ENCODE assay signal across 16 mouse cellular contexts in the genomic region with DNA sequence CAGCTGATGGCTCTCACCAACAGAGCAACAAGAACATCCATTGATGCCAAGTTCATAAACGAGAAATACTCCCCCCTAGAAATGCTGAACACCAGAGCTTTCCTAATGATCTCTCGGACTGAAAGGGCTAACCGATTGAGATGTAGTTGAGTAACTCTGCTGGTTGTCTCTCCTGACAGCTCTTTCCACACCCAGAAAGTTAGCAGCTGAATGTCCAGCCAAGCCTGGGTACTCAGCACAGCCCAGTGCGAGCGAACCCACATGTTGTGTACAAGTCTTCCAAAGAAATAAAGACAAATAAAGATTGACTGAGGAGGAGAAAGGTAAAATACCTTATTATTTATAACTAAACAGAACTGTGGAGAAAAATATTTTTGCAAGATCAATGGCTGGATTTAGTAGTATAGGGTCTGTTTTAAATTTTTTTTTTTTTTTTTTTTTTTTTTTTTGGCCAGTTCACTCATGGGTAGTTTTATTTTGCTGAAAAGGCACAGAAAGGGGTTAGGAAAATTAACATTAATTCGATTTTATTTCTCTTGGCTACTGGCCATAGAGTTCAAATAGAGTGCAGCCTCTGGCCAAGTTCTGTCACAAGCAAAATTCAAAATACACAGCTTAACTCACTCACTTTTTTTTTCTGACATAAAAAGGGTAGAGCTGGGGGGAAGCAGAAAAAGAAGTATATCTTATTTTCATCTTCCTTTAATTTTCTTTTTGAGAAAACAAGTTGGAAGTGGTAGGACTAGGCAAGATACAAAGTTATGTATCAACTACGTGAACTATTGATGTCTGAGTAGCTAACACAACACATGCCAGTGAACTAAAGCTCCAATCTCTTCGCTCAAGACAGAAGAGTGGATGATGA.
A peak's percentile ranks its signal among the peaks of the same experiment; 100 is the strongest.
DNase-seq lines count a peak whose midpoint lies in the region; ATAC-seq and TF ChIP-seq lines count a peak whose summit lies in the region.
"Had no signal": no experiment of that assay in that cellular context is flagged by ENCODE, and none has a peak within 500 bp of the region (broad histone marks: within the 10 kb centered on the region; RNA-seq: fewer than 3 reads in every experiment).

No protein-coding gene starts in this region.

- 0 out of 2 replicates have a peak overlapping the region, but pooled peaks have one; percentile 35 for H3K27ac ChIP-seq in embryonic facial prominence, embryonic 11.5 days (replicated peaks; ENCODE audit: low read depth, low read length)
- no peak overlapping the region; the same call in 1 of the 2 replicates for H3K27ac ChIP-seq in embryonic facial prominence, embryonic 10.5 days (replicated peaks)
- peak overlapping the region; percentile 90 for H3K27ac ChIP-seq in kidney, embryonic 14.5 days (ENCODE audit: low read depth, low read length)
- no peak overlapping the region for H3K27ac ChIP-seq in lung, postnatal 0 days (ENCODE audit: low read length)
- H3K27ac ChIP-seq in limb, embryonic 15.5 days = peak overlapping the region; percentile 47; the same call in 1 of the 2 replicates
- H3K27ac ChIP-seq: hindbrain, embryonic 15.5 days; limb, embryonic 12.5 days; neural tube, embryonic 12.5 days had no signal

- no peak overlapping the region for H3K4me3 ChIP-seq in embryonic facial prominence, embryonic 11.5 days (ENCODE audit: low read depth, low read length)
- no peak overlapping the region for H3K4me3 ChIP-seq in embryonic facial prominence, embryonic 10.5 days
- no peak overlapping the region for H3K4me3 ChIP-seq in kidney, embryonic 14.5 days (ENCODE audit: low read length)
- no peak overlapping the region for H3K4me3 ChIP-seq in lung, postnatal 0 days (ENCODE audit: low read depth, low read length)
- no peak overlapping the region for H3K4me3 ChIP-seq in lung, adult 2 months (replicated peaks; ENCODE audit: extremely low read depth, low read depth, low read length)
- no peak overlapping the region for H3K4me3 ChIP-seq in limb, embryonic 15.5 days
- H3K4me3 ChIP-seq: hindbrain, embryonic 15.5 days; limb, embryonic 12.5 days; neural tube, embryonic 12.5 days had no signal

- H3K36me3 ChIP-seq in embryonic facial prominence, embryonic 11.5 days (replicated peaks; ENCODE audit: control insufficient read depth, insufficient read depth, low read depth, low read length) = no peaks in the 10 kb centered on the region
- no peaks in the 10 kb centered on the region for H3K36me3 ChIP-seq in embryonic facial prominence, embryonic 10.5 days (replicated peaks)
- H3K36me3 ChIP-seq in kidney, embryonic 14.5 days (ENCODE audit: control insufficient read depth, insufficient read depth, low read length) = no peaks in the 10 kb centered on the region
- H3K36me3 ChIP-seq in lung, postnatal 0 days (ENCODE audit: insufficient read depth, low read length) = no peaks in the 10 kb centered on the region
- no peaks in the 10 kb centered on the region for H3K36me3 ChIP-seq in limb, embryonic 15.5 days
- H3K36me3 ChIP-seq: hindbrain, embryonic 15.5 days; limb, embryonic 12.5 days; neural tube, embryonic 12.5 days had no signal

- TF ChIP-seq CTCF in lung, postnatal 0 days (IDR thresholded peaks at IDR 0.05) = no peak
- no peak for TF ChIP-seq CTCF in lung, adult 2 months (IDR thresholded peaks at IDR 0.05; ENCODE audit: insufficient read depth, low read length)

- no peak overlapping the region for H3K9ac ChIP-seq in embryonic facial prominence, embryonic 11.5 days (replicated peaks; ENCODE audit: low read length)
- H3K9ac ChIP-seq in kidney, embryonic 14.5 days (ENCODE audit: low read depth, low read length) = no peak overlapping the region
- H3K9ac ChIP-seq in lung, postnatal 0 days (replicated peaks; ENCODE audit: low read depth) = no peak overlapping the region
- H3K9ac ChIP-seq in limb, embryonic 15.5 days = no peak overlapping the region
- H3K9ac ChIP-seq: hindbrain, embryonic 15.5 days; limb, embryonic 12.5 days; neural tube, embryonic 12.5 days had no signal

- H3K9me3 ChIP-seq in embryonic facial prominence, embryonic 11.5 days (replicated peaks; ENCODE audit: control insufficient read depth, low read length) = no peaks in the 10 kb centered on the region
- no peaks in the 10 kb centered on the region for H3K9me3 ChIP-seq in embryonic facial prominence, embryonic 10.5 days
- peaks cover 5% of the 10 kb centered on the region; the same call in 1 of the 2 replicates for H3K9me3 ChIP-seq in kidney, embryonic 14.5 days (ENCODE audit: control insufficient read depth, low read length)
- H3K9me3 ChIP-seq in lung, postnatal 0 days (ENCODE audit: low read length) = no peaks in the 10 kb centered on the region
- no peaks in the 10 kb centered on the region for H3K9me3 ChIP-seq in limb, embryonic 15.5 days
- H3K9me3 ChIP-seq: hindbrain, embryonic 15.5 days; limb, embryonic 12.5 days; neural tube, embryonic 12.5 days had no signal

- DNase-seq in embryonic facial prominence, embryonic 11.5 days (ENCODE audit: low spot score) = no peak
- no peak for DNase-seq in embryonic facial prominence, embryonic 10.5 days (ENCODE audit: low spot score)
- DNase-seq in kidney, adult 18-20 months = no peak
- peak; percentile 68 for DNase-seq in lung, postnatal 0 days (ENCODE audit: low spot score)
- DNase-seq in lung, adult 2 months = no peak
- DNase-seq: cerebellum, postnatal 10 days; kidney, postnatal 10 days; layer of hippocampus, adult 9-11 months; thymus, adult 2 months had no signal

- 72% methylated on average over 8 of the region's 8 CpGs for WGBS in embryonic facial prominence, embryonic 11.5 days
- WGBS in embryonic facial prominence, embryonic 10.5 days = 85% methylated on average over 8 of the region's 8 CpGs
- 66% methylated on average over 8 of the region's 8 CpGs for WGBS in kidney, embryonic 14.5 days
- 56% methylated on average over 8 of the region's 8 CpGs for WGBS in lung, postnatal 0 days
- WGBS in lung, adult 2 months = 69% methylated on average over 8 of the region's 8 CpGs
- 55% methylated on average over 8 of the region's 8 CpGs for WGBS in limb, embryonic 15.5 days

- H3K4me2 ChIP-seq in embryonic facial prominence, embryonic 11.5 days (ENCODE audit: low read depth, low read length) = no peak overlapping the region
- H3K4me2 ChIP-seq in kidney, embryonic 14.5 days (replicated peaks; ENCODE audit: low read depth, low read length) = no peak overlapping the region
- no peak overlapping the region for H3K4me2 ChIP-seq in lung, postnatal 0 days (replicated peaks; ENCODE audit: low read depth, low read length)
- H3K4me2 ChIP-seq in limb, embryonic 15.5 days = no peak overlapping the region
- H3K4me2 ChIP-seq: hindbrain, embryonic 15.5 days; limb, embryonic 12.5 days; neural tube, embryonic 12.5 days had no signal

- no peak for TF ChIP-seq POLR2A in lung, adult 2 months (IDR thresholded peaks at IDR 0.05; ENCODE audit: borderline replicate concordance, extremely low read depth, low read depth, low read length)

- TF ChIP-seq EP300 in lung, postnatal 0 days (IDR thresholded peaks at IDR 0.05) = no peak

- no peaks in the 10 kb centered on the region for H3K27me3 ChIP-seq in embryonic facial prominence, embryonic 11.5 days (ENCODE audit: control insufficient read depth, insufficient read depth, low read length)
- H3K27me3 ChIP-seq in embryonic facial prominence, embryonic 10.5 days (replicated peaks; ENCODE audit: low read depth, poor library complexity, severe bottlenecking) = no peaks in the 10 kb centered on the region
- no peaks in the 10 kb centered on the region for H3K27me3 ChIP-seq in kidney, embryonic 14.5 days (ENCODE audit: control insufficient read depth, insufficient read depth, low read length)
- H3K27me3 ChIP-seq in lung, postnatal 0 days (replicated peaks; ENCODE audit: insufficient read depth, low read length) = no peaks in the 10 kb centered on the region
- no peaks in the 10 kb centered on the region for H3K27me3 ChIP-seq in limb, embryonic 15.5 days
- H3K27me3 ChIP-seq: hindbrain, embryonic 15.5 days; neural tube, embryonic 12.5 days had no signal

- no peak for ATAC-seq in embryonic facial prominence, embryonic 11.5 days (replicated peaks; ENCODE audit: insufficient number of reproducible peaks, low FRiP score, low TSS enrichment, low read depth)
- ATAC-seq in kidney, embryonic 14.5 days (ENCODE audit: low FRiP score, low TSS enrichment) = peak; percentile 55; the same call in 1 of the 2 replicates
- peak; percentile 37 for ATAC-seq in lung, postnatal 0 days
- ATAC-seq in limb, embryonic 15.5 days (ENCODE audit: insufficient number of reproducible peaks, low FRiP score, low TSS enrichment, low read depth) = no peak
- no peak for ATAC-seq in activated CD4-positive, CD25-positive, alpha-beta regulatory T cell, adult 4 months
- ATAC-seq: forebrain, embryonic 16.5 days had no signal

- H3K4me1 ChIP-seq in embryonic facial prominence, embryonic 11.5 days (ENCODE audit: control insufficient read depth, insufficient read depth, low read length) = no peaks in the 10 kb centered on the region; the same call in 1 of the 2 replicates
- peaks cover 8% of the 10 kb centered on the region for H3K4me1 ChIP-seq in embryonic facial prominence, embryonic 10.5 days
- peaks cover 4% of the 10 kb centered on the region; the same call in 1 of the 2 replicates for H3K4me1 ChIP-seq in kidney, embryonic 14.5 days (ENCODE audit: control insufficient read depth, insufficient read depth, low read length)
- no peaks in the 10 kb centered on the region for H3K4me1 ChIP-seq in lung, postnatal 0 days (ENCODE audit: insufficient read depth, low read depth, low read length)
- no peaks in the 10 kb centered on the region for H3K4me1 ChIP-seq in lung, adult 2 months (ENCODE audit: control insufficient read depth, insufficient read depth, low read length)
- H3K4me1 ChIP-seq in limb, embryonic 15.5 days = peaks cover 6% of the 10 kb centered on the region; the same call in 1 of the 2 replicates
- H3K4me1 ChIP-seq: hindbrain, embryonic 15.5 days; neural tube, embryonic 12.5 days had no signal

Comparison
In these comparisons a context has a peak if more than half of its experiments do, and no peak if none do; other contexts are left out.
1. H3K27ac ChIP-seq: peak in embryonic facial prominence, embryonic 11.5 days (single experiment), kidney, embryonic 14.5 days (single experiment) and limb, embryonic 15.5 days (single experiment); none in embryonic facial prominence, embryonic 10.5 days (single experiment) and lung, postnatal 0 days (single experiment).
2. ATAC-seq: peak in kidney, embryonic 14.5 days (single experiment) and lung, postnatal 0 days (single experiment); none in embryonic facial prominence, embryonic 11.5 days (single experiment), limb, embryonic 15.5 days (single experiment) and activated CD4-positive, CD25-positive, alpha-beta regulatory T cell, adult 4 months (single experiment).